Mouse (Mus musculus): ENCODE measurements around the gene Ncs1.

Ncs1 gene

DNA sequence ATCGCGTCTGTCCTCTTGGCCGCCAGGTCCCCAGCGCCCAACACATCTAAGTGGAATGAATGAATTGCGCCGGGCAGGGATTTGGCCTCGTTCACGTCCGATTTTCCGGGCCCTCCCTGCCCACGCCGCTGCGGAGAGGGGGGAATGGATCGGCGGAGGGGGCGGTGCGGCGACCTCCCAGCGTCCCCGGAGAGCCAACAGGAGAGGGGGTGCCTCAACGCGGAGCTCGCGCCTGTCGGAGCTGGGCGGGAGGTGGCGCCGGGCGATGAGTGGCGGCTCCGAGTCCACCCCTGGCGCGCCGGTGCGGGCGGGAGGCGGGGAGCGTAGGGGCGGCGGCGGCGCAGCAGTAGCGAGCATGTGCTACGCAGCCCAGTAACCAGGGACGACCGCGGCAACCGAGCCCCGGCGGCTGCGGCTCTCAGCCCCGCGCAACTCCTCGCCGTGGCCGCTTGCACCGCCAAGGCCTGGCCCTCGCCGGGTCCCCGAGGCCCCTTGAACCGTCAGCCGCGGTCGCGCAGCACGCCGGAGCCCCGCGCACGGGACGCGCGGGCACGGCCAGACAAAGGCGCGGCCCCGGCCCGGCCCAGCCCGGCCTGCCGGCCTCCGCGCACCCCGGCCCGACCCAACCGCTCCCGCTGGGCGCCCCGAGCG is at the start of gene Ncs1:
Ncs1 (plus strand) TSS at position 333 of the 651 bp plus-strand sequence.
- in situ Hi-C loops (cut with MboI; ENCODE audit: low sequenced_read_pairs) = no loop called here

- in situ Hi-C loops (cut with MboI; ENCODE audit: low sequenced_read_pairs) = loop anchor here (10.0 kb wide), 1 partner anchor 86 kb away; no protein-coding TSS in a partner anchor
These were observed 47.0 kb upstream of the Ncs1 start for GRCm38 (mm10) chr2:31198621-31199020.

DNA sequence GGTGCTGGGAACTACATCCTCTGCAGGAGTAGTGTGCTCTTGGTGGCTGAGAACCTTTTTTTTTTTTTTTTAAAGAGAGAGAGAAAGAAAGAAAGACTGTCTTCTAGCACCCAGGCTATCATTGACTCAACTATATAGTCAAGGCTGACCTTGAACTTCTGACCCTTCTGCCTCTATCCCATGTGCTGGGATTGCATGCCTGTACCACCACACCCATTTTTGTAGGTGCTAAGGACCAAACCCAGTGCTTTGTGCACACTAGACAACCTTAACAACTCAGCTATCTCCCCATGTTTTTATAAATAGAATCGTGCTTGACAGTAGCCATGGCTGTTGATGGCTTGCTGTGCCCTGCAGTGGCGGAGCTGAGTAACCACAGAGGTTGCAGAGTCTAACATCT is 45.6 kb upstream of the Ncs1 start:
- in situ Hi-C loops (cut with MboI; ENCODE audit: low sequenced_read_pairs) = no loop called here

- in situ Hi-C loops (cut with MboI; ENCODE audit: low sequenced_read_pairs) = no loop called here
These were observed 43.8 kb upstream of the Ncs1 start for GRCm38 (mm10) chr2:31201851-31202250.

GRCm38 (mm10) chr2:31202357-31202756 is 43.3 kb upstream of the Ncs1 start:
- in situ Hi-C loops (cut with MboI; ENCODE audit: low sequenced_read_pairs) = no loop called here

DNA sequence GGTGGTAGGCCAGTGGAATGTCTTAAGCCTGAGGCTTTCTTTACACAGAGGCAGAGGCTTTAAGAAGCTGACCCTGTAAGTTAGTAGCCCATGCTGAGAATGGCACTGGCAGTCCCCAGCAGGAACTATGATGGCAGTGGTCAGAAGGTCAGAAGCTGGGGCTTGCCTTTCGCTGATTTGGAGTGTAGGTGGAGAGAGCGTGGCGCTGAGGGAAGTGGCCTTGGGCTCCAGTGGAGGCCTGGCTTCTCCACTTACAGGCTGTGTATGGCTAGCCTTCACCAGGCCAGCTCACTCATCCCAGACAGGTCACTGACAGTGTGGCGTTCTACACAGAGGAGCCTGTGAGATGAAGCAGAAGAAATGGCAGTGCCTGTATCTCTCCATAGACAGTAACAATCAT is 42.7 kb upstream of the Ncs1 start:
- in situ Hi-C loops (cut with MboI; ENCODE audit: low sequenced_read_pairs) = no loop called here

- in situ Hi-C loops (cut with MboI; ENCODE audit: low sequenced_read_pairs) = no loop called here
These were observed 40.9 kb upstream of the Ncs1 start for GRCm38 (mm10) chr2:31204677-31205076.

GRCm38 (mm10) chr2:31206211-31206610 is 39.4 kb upstream of the Ncs1 start:
- in situ Hi-C loops (cut with MboI; ENCODE audit: low sequenced_read_pairs) = no loop called here

- in situ Hi-C loops (cut with MboI; ENCODE audit: low sequenced_read_pairs) = no loop called here
These were observed 38.7 kb upstream of the Ncs1 start for GRCm38 (mm10) chr2:31206882-31207281.

GRCm38 (mm10) chr2:31208544-31209142 is 37.0 kb upstream of the Ncs1 start:
- in situ Hi-C loops (cut with MboI; ENCODE audit: low sequenced_read_pairs) = no loop called here

GRCm38 (mm10) chr2:31209525-31209924 is 36.1 kb upstream of the Ncs1 start:
- in situ Hi-C loops (cut with MboI; ENCODE audit: low sequenced_read_pairs) = no loop called here

DNA sequence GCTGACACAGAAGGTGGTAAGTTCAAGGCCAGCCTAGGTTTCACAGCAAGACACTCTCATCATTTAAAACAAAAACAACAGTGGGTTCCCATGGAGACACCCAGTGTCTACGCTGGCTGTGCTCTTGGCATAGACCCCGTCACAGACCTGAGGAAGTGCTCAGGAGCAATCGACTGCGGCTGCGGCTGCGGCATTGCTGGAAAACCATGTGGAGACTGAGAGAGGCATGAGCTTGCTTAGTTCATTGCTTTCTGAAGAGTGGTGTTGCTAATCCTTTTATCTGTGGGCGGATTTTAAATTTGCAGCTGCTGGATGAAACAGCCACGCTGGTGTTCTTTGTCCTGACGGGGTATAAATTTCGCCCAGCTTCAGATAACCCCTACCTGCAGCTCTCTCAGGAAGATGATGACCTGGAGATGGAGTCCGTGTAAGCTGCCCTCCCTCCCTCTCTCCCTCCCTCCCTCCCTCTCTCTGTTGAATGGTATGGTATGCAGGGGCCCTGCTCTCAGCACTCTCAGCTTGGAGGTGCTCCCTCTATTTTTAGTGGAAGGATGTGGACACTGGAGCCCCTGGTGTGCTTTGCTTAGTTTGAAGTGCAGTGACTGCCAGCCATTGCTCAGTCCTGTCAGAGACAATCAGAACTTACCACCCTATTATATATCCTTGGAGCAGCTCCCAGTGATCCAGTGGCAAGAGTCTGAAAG is 35.3 kb upstream of the Ncs1 start:
- in situ Hi-C loops (cut with MboI; ENCODE audit: low sequenced_read_pairs) = no loop called here

GRCm38 (mm10) chr2:31211204-31211603 is 34.4 kb upstream of the Ncs1 start:
- in situ Hi-C loops (cut with MboI; ENCODE audit: low sequenced_read_pairs) = no loop called here

- in situ Hi-C loops (cut with MboI; ENCODE audit: low sequenced_read_pairs) = no loop called here
These were observed 31.3 kb upstream of the Ncs1 start for GRCm38 (mm10) chr2:31214211-31214796.

- in situ Hi-C loops (cut with MboI; ENCODE audit: low sequenced_read_pairs) = no loop called here
These were observed 27.0 kb upstream of the Ncs1 start for GRCm38 (mm10) chr2:31218611-31219010.

DNA sequence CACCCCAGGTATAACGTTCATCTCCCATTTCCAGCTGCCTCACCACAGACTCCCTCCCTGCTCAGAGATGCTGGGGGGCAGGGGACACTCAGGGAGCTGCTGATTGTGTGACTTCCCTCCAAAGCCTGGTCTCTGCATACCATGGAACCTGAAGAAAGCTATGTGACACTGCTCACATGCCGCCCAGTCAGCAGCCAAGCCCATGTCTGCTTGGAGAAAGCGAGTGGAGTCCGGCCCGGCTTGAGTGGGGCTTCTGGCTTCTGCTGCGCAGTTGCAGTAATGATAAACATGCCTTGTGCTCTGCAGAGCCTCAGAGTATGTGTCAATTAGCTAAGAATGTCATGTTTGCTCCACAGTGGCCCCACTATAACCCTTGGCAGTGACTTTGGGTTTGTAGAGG is 26.2 kb upstream of the Ncs1 start:
- in situ Hi-C loops (cut with MboI; ENCODE audit: low sequenced_read_pairs) = no loop called here

DNA sequence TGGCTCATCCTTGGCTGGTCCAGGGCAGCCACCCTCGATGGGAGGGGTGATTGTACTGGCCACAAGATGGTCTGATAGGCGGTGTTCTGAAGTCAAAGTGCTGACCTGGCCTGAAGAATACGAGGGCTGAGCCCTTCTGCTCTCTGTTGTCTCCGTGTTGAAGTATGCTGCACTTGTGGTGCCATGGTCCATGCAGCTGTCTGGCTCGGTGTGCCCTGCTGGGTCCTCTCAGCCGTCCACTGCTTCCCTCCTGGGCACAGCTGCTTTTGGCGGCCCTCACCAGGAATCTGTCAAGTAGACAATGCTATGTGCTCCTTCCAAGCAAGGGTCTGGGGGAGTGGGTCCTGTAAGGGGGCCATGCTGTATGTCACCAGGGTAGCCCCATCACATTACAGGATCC is 24.8 kb upstream of the Ncs1 start:
- in situ Hi-C loops (cut with MboI; ENCODE audit: low sequenced_read_pairs) = no loop called here

DNA sequence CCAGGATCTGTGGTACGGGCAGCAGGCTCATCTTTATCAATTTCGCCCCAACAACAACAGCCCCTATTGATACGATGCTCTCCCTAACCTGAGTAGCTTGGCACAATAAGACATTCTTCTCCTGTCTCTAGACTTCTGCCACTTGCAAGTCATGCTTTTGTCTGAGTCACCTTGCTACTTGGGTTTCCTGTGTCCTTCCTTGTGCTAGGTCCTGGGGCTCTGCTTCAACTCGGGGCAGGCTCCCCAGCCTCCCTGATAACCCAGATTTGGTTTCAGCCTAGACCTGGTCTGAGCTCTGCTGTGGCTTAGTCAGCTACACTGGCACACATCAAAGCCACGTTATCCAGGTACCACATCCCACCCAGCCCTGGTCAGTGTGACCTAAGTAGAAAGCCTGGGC is 24.0 kb upstream of the Ncs1 start:
- in situ Hi-C loops (cut with MboI; ENCODE audit: low sequenced_read_pairs) = no loop called here

- in situ Hi-C loops (cut with MboI; ENCODE audit: low sequenced_read_pairs) = no loop called here
These were observed 16.8 kb upstream of the Ncs1 start for GRCm38 (mm10) chr2:31228768-31229311.

- in situ Hi-C loops (cut with MboI; ENCODE audit: low sequenced_read_pairs) = no loop called here
These were observed 6.4 kb upstream of the Ncs1 start for GRCm38 (mm10) chr2:31239203-31239696.

DNA sequence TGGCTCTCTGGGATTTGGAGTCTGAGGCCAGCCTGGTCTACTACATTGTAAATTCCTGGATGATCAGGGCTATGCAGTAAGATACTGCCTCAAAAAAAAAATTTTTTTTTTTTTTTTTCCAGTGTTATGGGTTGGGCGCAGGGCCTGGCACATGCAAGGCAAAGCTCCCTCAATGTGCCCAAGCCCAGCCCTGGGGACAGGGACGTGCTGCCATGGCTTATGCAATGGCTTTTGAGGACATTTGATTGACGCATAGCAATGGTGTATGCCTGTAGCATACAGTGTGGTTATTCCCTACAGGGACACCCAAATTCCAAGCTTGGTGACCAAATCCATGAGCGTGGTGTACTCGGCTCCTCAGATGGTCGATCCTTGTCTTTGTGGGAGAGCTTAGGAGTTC is 5.8 kb upstream of the Ncs1 start:
- in situ Hi-C loops (cut with MboI; ENCODE audit: low sequenced_read_pairs) = no loop called here
